Mouse (Mus musculus) liver, adult 2 months (tissue): ENCODE data around the gene Tdg.

ENCODE experiments used
- CTCF ChIP-seq: fragments of 200-500 bp; IDR thresholded peaks from 2 replicates; pipeline ENCODE4 v1.5.1; 2011; ENCODE audit warnings: low read depth, low read length, control low read depth
- POLR2A ChIP-seq: fragments of 200-500 bp; IDR thresholded peaks from 2 replicates; pipeline ENCODE4 v1.6.1; 2011; ENCODE audit warnings: low read length, control low read depth; ENCODE audit not compliant: insufficient read depth; ENCODE audit errors: extremely low read depth

DNA sequence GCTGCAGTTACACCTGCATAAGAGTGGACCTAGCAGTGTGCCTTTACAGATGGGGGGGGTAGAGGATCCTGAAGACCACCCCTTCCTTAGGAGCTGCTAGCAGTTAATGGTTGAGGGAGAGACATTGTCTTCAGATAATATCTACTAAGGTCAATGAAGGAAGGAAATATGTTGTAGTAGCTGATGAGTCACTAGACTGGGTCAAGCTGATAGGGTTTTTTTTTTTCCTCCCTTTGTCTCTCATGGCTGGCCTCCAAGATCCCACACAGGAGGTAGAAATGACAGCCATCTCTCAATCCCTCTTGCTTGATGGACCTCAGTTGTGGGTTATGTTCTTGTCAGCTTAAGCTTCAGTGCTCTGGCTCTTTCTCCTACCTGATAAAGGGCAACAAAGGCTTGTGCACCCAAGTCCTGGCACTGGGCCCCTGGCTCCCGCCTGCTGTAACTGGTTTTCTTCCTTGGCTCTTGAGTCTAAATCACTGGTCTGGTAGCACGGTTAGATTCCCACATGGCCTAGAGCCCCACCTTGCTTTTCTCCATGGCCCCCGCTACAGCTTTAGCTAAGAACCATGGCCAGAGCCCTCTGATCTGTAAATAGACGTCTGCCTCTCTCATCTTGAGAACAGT lies 66.9 kb downstream of the Tdg start:
- TF ChIP-seq CTCF, result no peak
- TF ChIP-seq POLR2A, result no peak
